Mouse (Mus musculus) thymus, postnatal 25 days (tissue): ENCODE measurements around the gene Olfr1133.
"Not testable (repeated sequence)": the region's sequence is repeated elsewhere in the genome, so short reads cannot be mapped to it uniquely, and the experiment has no call there.

Source experiments
- DNase-seq: peaks from one replicate; pipeline ENCODE4 v3.0.0; 2022

Gene Olfr1133

DNA sequence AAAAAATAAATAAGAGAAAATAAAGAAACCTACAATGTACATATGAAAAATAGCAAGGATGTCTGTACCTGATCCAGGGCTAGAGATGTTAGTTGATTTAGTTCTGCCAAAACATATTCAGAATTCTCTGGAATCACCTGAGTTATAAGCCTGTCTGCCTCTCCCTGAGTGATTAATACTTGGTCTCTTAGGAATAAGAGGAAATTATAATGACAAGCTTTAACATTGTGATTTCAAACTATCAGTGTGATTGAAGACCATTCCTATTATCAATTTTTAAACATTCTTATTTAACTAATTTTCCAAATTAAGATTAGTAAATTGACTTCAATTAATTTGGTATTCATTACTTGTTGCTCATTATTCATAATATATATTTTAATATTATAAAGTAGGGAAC is at the start of gene Olfr1133:
TSS of gene Olfr1133 (minus strand) at position 101 of the 400 bp plus-strand sequence.
- no peak for DNase-seq

DNA sequence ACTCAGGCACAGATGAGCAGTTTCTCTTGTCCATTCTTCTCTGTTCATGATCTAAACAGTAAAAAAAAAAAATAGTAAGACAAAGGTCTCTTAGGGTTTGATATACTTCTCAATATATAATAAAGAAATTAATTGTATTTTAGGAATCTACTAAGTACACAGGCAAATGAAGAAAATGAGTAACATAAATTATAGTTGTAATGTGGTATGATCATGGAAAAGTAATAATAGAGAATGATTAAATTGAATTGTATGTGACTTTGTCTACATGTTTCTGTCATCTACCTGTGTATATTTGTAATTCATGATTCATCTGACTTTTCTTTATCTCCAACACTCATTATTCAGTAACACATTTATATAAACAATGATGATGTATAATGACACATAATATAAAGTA is 46.7 kb upstream of the Olfr1133 start, which contains the start of gene Olfr1136:
TSS of gene Olfr1136 (minus strand) at position 101 of the 400 bp plus-strand sequence.
- DNase-seq = no peak

DNA sequence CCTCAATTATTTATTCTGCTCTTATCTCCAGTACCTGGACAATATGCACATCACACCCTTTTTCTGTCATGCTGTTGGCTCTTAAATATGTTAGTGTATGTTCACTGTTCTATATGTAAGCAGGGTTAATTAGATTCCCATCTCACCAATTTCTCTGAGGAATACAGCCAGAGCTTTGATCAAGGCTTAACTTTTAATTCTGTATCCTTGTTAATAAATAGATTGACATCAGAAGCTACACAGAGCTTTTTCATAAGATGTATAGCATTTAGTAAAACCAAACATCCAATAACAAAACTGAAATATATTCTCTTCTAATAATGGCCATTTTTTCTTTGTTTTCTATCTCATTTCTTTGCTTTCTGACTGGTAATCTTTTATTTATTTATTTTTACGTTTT is 26.4 kb upstream of the Olfr1133 start, which contains the start of gene Olfr1135:
TSS of gene Olfr1135 (minus strand) at position 101 of the 400 bp plus-strand sequence.
- no peak for DNase-seq

- DNase-seq = no peak
These were observed 11.2 kb upstream of the Olfr1133 start, which contains the start of gene Olfr1134 for GRCm38 (mm10) chr2:87658360-87658759. Gene Olfr1134, minus strand, starts transcription at chr2:87658460.

DNA sequence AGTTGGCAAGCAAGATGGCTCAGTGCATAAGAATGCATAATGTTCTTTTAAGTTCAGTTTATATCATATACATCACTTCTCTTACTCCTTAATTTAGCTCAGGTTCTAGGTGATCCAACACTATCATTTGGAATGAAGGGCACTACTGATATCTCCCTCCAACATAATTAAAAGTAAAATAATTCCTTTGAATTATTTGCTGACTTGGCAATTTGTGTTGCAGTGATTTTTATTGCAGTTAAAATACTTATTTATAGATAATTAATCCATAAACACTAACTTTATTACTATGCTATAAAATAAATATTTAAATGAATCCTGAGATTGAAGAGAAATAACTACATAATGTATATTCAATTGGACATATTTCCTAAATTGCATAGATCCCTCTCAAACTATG is 4.7 kb downstream of the Olfr1133 start:
- no peak for DNase-seq

DNA sequence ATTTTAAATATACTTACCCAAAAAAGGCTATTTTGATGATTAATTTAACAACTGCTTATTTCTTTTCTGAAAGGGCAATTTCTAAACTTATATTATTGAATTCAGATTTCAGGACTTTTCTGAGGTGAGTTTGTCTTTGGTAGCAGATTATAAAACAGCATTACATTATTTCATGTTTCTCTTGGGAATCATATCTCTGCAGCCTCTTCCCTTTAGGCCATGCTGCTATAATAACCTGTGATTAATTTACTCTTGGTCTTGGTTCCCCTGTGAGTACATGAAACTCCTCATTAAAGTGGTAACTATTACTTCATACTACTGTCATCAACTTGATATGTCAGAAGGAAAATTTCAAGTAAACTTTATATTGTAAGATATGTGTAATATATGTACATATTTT is 9.7 kb downstream of the Olfr1133 start, which contains the start of gene Olfr1132:
TSS of gene Olfr1132 (minus strand) at position 101 of the 400 bp plus-strand sequence.
- no peak for DNase-seq

DNA sequence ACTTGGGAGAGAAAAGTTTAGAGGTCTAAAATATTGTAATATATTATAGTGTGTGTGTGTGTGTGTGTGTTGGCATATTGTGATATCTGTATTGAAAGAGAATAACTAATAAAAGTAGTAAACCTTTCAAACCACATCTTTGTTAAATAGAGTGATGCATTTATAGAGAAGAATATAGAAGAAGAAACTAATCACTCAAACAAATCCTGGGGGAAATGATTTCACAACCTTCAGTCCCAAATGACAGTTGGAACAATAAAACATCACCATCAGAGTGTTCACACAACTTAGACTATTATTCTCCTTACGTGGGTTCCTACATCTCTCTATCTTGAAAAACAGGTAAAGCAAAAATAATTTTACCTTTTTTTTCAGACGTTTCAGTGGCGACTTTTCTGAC is 20.4 kb downstream of the Olfr1133 start, which contains the start of gene Olfr1131:
TSS of gene Olfr1131 (plus strand) at position 301 of the 400 bp plus-strand sequence.
- DNase-seq = no peak

DNA sequence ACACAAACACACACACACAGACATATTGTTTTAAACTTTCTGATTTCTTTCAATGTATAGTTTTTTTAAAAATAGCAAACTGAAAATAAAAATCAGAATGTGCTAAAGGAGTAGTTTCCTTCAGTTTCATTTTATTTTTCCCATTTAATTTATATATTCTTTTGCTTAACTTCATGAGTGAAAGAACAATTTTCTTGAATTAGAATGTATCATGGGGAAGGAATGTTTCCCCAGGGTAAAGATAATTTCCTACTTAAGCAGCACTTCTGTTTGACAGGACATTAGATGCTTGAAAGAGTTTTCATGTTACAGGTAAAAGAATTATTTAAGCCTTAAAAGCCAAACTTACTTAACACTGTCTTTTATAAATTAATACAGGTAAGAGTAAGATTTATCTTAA is 41.3 kb downstream of the Olfr1133 start, which contains the start of gene Olfr1130:
TSS of gene Olfr1130 (plus strand) at position 301 of the 400 bp plus-strand sequence.
- not testable (repeated sequence) for DNase-seq
